Mouse (Mus musculus) monocyte, adult 5-6 weeks (primary cell): Measurements from ENCODE around the gene Lrr1. TPM values are rescaled to one million over a fixed set of nuclear protein-coding genes. Genes with fewer than 3 reads are reported as not detected.

Experiments
- ATAC-seq: fragments of 153-309, 156-312 bp; replicated peaks from 2 replicates; pipeline ENCODE4 v1.8.0; 2017; ENCODE audit warnings: mild to moderate bottlenecking; ENCODE audit not compliant: low TSS enrichment, insufficient number of reproducible peaks, severe bottlenecking, poor library complexity, low FRiP score
- total RNA-seq: library from RNA; stranded (forward); fragments of 200-1000, 200-491, 200-594 nt; gene quantifications from 3 replicates; pipeline ENCODE4 v1.2.3, GENCODE M21; 2017

Gene Lrr1
- total RNA-seq, 1 experiment from 2014 or later = not detected

GRCm38 (mm10) chr12:69220613-69221277 is 52.1 kb downstream of the Lrr1 start:
- no peak for ATAC-seq

GRCm38 (mm10) chr12:69227776-69228466 is 59.3 kb downstream of the Lrr1 start, which contains the start of gene Pole2:
TSS of gene Pole2 (minus strand) at chr12:69228195.
- ATAC-seq = peak; percentile 82

Other genes starting within 250 kb of the Lrr1 start
- gene Rps29, start 9.6 kb upstream of the Lrr1 start, total RNA-seq = 1,859 to 3,089 TPM (median 2,901 TPM) in 3 replicates
- gene Rpl36al, start 15.3 kb downstream of the Lrr1 start, total RNA-seq = 578 to 776 TPM (median 649 TPM) in 3 replicates
- gene Mgat2, start 15.3 kb downstream of the Lrr1 start, total RNA-seq = 70.5 to 79.5 TPM (median 70.6 TPM) in 3 replicates
- 9.2 to 15.1 TPM (median 9.6 TPM) in 3 replicates for gene Gm49383, start 28.3 kb downstream of the Lrr1 start, total RNA-seq
- gene Dnaaf2, start 29.6 kb downstream of the Lrr1 start, total RNA-seq = 1.3 to 3.4 TPM (median 1.7 TPM) in 3 replicates
- gene Gm49384, start 35.5 kb downstream of the Lrr1 start, total RNA-seq = 2.1 to 14.9 TPM (median 6.3 TPM) in 3 replicates
- 8.3 to 9.7 TPM (median 9.3 TPM) in 3 replicates for gene Pole2, start 59.4 kb downstream of the Lrr1 start, total RNA-seq
- gene Klhdc1, start 72.4 kb downstream of the Lrr1 start, total RNA-seq = 6.5 to 8.6 TPM (median 6.7 TPM) in 3 replicates
- gene Klhdc2, start 127.9 kb downstream of the Lrr1 start, total RNA-seq = 47.6 to 59.0 TPM (median 53.0 TPM) in 3 replicates
- 89.6 to 137 TPM (median 117 TPM) in 3 replicates for gene Nemf, start 188.4 kb downstream of the Lrr1 start, total RNA-seq
- gene Arf6, start 203.3 kb downstream of the Lrr1 start, total RNA-seq = 213 to 230 TPM (median 223 TPM) in 3 replicates
- not detected in 3 replicates for gene Gm9887, start 203.6 kb downstream of the Lrr1 start, total RNA-seq